Mouse (Mus musculus) urinary bladder, adult 2 months (tissue): ENCODE results near the gene Fcnb. TPM values are rescaled to one million over a fixed set of nuclear protein-coding genes. Genes with fewer than 3 reads are reported as not detected.

Experiments used
- DNase-seq: peaks from one replicate; pipeline ENCODE4 v3.0.0; 2022; ENCODE audit warnings: low spot score
- polyA plus RNA-seq: library from polyadenylated mRNA; depleted of rRNA; stranded (reverse); fragments of >200 nt; gene quantifications from 2 replicates; pipeline ENCODE4 v1.2.3, GENCODE M21; 2012; rRNA removed

The Fcnb gene
- polyA plus RNA-seq, 1 experiment = not detected

DNA sequence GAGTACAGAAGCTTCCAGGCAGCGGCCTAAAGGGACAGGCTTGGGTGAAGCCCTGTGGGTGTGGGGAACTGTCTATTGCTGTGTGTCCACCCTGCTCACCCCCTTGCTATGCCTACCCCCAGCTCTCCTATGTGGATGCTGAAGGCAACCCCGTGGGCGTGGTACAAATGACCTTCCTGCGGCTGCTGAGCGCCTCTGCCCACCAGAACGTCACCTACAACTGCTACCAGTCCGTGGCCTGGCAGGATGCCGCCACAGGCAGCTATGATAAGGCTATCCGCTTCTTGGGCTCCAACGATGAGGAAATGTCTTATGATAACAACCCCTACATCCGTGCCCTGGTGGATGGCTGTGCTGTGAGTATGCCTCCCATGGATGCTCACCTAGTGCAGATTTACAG lies 52.2 kb downstream of the Fcnb start:
- DNase-seq = no peak

DNA sequence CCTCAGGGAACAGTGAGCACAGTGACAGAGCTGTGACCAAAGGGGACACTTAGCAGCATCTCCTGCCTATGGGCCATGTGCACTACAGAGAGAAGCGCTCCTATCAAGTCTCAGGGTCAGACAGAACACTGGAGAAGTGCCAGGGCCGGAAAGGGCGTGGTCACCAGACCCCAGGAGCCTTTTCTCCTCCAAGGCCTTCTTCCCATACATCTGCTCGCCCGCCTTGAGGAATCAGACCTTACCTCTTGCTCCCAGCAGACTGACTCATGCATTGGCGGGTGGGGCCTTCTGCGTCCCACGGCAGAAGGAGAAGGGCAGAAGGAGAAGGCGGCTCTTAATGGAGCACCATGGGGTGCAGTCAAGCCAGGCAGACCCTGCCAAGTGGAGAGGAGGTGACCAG lies 52.8 kb downstream of the Fcnb start:
- DNase-seq = no peak

Other genes starting within 250 kb of the Fcnb start
- gene Col5a1, start 198.5 kb downstream of the Fcnb start, polyA plus RNA-seq = 59.2 and 104 TPM in 2 replicates
- gene Olfm1, start 108.1 kb upstream of the Fcnb start, polyA plus RNA-seq = 33.9 and 46.8 TPM in 2 replicates